Mouse (Mus musculus): ENCODE data around the gene Ralb.

DNA sequence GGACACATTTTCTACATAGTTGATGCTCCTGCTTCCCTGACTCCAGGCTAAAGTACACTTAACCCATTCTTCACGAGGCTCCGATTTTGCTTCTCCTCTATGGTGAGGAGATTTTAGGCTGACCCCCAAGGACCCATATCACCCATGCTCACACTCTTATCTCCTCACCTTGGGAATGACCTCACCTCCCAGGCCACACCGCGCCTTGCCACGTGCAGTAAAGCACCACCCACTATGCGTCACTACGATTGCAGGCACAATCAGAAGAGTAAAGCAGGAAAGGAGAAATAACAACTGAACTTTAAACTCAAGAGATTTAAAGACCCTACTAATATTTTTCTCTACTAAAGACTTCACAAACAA is 44.7 kb upstream of the Ralb start:
- TF ChIP-seq CTCF (conservative IDR thresholded peaks at IDR 0.05; ENCODE audit: insufficient read depth, insufficient read length, low read depth, low read length) = no peak
- no peak for TF ChIP-seq POLR2A (IDR thresholded peaks at IDR 0.05; ENCODE audit: low read depth, low read length)

All from kidney, adult 2 months (tissue).